Mouse (Mus musculus): ENCODE data around the gene Dmrt1.

- TF ChIP-seq POLR2A (IDR thresholded peaks at IDR 0.05; ENCODE audit: control insufficient read depth in 1 of 2, insufficient read depth in 1 of 2, low read depth in 1 of 2, low read length in 2 of 2, poor library complexity in 1 of 2) (no peak), TAL1 (IDR thresholded peaks at IDR 0.05; ENCODE audit: low read length) (no peak), BHLHE40 (IDR thresholded peaks at IDR 0.05; ENCODE audit: borderline replicate concordance, low read depth, low read length) (no peak), CHD1 (IDR thresholded peaks at IDR 0.05; ENCODE audit: low read depth, low read length) (no peak), CTCF (IDR thresholded peaks at IDR 0.05 in 2 of 3, conservative IDR thresholded peaks at IDR 0.05 in 1 of 3; ENCODE audit: control insufficient read depth in 1 of 3, insufficient read depth in 1 of 3, low read depth in 2 of 3, low read length in 3 of 3, poor library complexity in 1 of 3, severe bottlenecking in 1 of 3) (no peak)
These were observed 141.7 kb downstream of the Dmrt1 start for GRCm38 (mm10) chr19:25647136-25647535.
